Mouse (Mus musculus): Measurements from ENCODE around the gene Ccdc187.

- no peak for TF ChIP-seq ZNF384 (IDR thresholded peaks at IDR 0.05; ENCODE audit: low read depth, low read length)
- TF ChIP-seq CHD2 (IDR thresholded peaks at IDR 0.05; ENCODE audit: low read depth, low read length) = no peak
Measured at GRCm38 (mm10) chr2:26299336-26299735, 5.0 kb upstream of the Ccdc187 start.
